Comparison of ENCODE assay signal across 8 mouse cellular contexts in the genomic region with DNA sequence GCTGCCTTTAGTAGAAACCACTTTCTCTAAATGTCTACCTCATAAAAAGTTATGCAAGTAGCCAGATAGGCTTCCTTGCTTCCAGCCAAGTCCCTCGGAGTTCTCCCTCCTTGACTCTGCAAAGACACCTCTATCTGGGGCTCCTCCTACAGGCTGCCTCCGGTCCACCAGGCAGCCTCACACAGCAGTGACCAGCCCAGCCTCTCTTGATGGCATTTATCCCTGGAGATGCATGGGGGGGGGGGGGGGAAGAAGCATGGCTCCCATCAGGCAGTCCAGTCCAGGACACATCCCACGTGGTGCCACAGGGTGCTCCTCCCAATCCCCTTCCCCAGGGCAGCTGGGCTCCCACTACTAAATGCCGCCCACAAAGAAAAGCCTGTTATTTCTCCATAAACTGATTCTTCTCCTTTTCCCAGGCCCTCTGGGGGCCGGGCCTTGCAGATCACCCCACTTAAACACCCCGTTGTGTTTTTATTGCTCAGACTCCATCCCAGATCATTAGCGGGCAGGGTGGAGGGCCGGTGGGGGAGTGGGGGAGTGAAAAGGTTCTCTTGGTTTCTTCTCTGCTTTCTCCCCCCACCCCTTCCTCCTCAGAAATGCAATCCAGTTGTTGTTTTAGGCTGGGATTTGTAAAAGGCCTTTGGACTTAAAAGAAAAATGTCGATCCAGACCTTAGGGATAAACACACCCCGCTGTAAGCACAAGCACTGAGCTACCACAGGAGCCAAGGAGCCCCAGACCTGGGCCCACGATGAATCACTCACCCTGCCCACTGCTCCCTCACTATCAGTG. TPM values are rescaled to one million over a fixed set of nuclear protein-coding genes. Genes with fewer than 3 reads are reported as not detected.
DNase-seq lines count a peak whose midpoint lies in the region; ATAC-seq and TF ChIP-seq lines count a peak whose summit lies in the region.

No protein-coding gene starts in this region.

- 0 out of 2 replicates have a peak overlapping the region, but pooled peaks have one; percentile 3 for H3K9ac ChIP-seq in forebrain, embryonic 12.5 days
- H3K9ac ChIP-seq in intestine, embryonic 14.5 days (ENCODE audit: low read length), result peak overlapping the region; percentile 12; the same call in 1 of the 2 replicates

- peak overlapping the region; percentile 92 for H3K27ac ChIP-seq in forebrain, embryonic 12.5 days
- H3K27ac ChIP-seq in intestine, embryonic 14.5 days (ENCODE audit: low read depth), result peak overlapping the region; percentile 83
- H3K27ac ChIP-seq in cerebellum, adult 2 months (ENCODE audit: insufficient read depth, low read length), result no peak overlapping the region

- TF ChIP-seq POLR2A in lung, adult 2 months (IDR thresholded peaks at IDR 0.05; ENCODE audit: borderline replicate concordance, extremely low read depth, low read depth, low read length), result no peak
- no peak for TF ChIP-seq POLR2A in cerebellum, adult 2 months (IDR thresholded peaks at IDR 0.05; ENCODE audit: borderline replicate concordance, insufficient read depth, low read length)

- peak; percentile 80 for ATAC-seq in forebrain, embryonic 12.5 days (ENCODE audit: low FRiP score)
- ATAC-seq in intestine, embryonic 14.5 days (replicated peaks; ENCODE audit: low FRiP score, low TSS enrichment, low read depth), result peak; percentile 81

- no peaks in the 10 kb centered on the region for H3K9me3 ChIP-seq in forebrain, embryonic 12.5 days
- no peaks in the 10 kb centered on the region for H3K9me3 ChIP-seq in intestine, embryonic 14.5 days (ENCODE audit: control insufficient read depth, low read length)

- H3K4me3 ChIP-seq in lung, adult 2 months (replicated peaks; ENCODE audit: extremely low read depth, low read depth, low read length), result no peak overlapping the region
- no peak overlapping the region for H3K4me3 ChIP-seq in forebrain, embryonic 12.5 days (replicated peaks)
- H3K4me3 ChIP-seq in intestine, embryonic 14.5 days (ENCODE audit: low read depth, low read length), result no peak overlapping the region
- H3K4me3 ChIP-seq in cerebellum, adult 2 months (replicated peaks; ENCODE audit: insufficient read depth, low read depth, low read length), result no peak overlapping the region

- no peak for DNase-seq in lung, adult 2 months
- DNase-seq in lung, postnatal 14 days, result no peak
- DNase-seq in intestine, embryonic 14.5 days (ENCODE audit: low spot score), result peak; percentile 78
- DNase-seq in lung, postnatal 10 days, result peak; percentile 59
- no peak for DNase-seq in cerebellum, adult 2 months
- no peak for DNase-seq in natural killer cell, adult 2 months (ENCODE audit: low spot score in 2 of 2)
- no peak for DNase-seq in layer of hippocampus, adult 8-10 months (ENCODE audit: low spot score in 2 of 2)

- H3K27me3 ChIP-seq in forebrain, embryonic 12.5 days, result no peaks in the 10 kb centered on the region
- no peaks in the 10 kb centered on the region for H3K27me3 ChIP-seq in intestine, embryonic 14.5 days (replicated peaks; ENCODE audit: control insufficient read depth, insufficient read depth, low read length)
- no peaks in the 10 kb centered on the region for H3K27me3 ChIP-seq in cerebellum, adult 2 months (ENCODE audit: control insufficient read depth, insufficient read depth, low read length)

- no peaks in the 10 kb centered on the region for H3K36me3 ChIP-seq in forebrain, embryonic 12.5 days (replicated peaks)
- no peaks in the 10 kb centered on the region for H3K36me3 ChIP-seq in intestine, embryonic 14.5 days (ENCODE audit: control insufficient read depth, insufficient read depth, low read length)

- H3K4me2 ChIP-seq in forebrain, embryonic 12.5 days, result peak overlapping the region; percentile 21
- H3K4me2 ChIP-seq in intestine, embryonic 14.5 days (ENCODE audit: low read length), result peak overlapping the region; percentile 29

- TF ChIP-seq CTCF in lung, adult 2 months (IDR thresholded peaks at IDR 0.05; ENCODE audit: insufficient read depth, low read length), result peak; percentile 24; the same call in 1 of the 2 replicates
- no peak; the same call in 1 of the 2 replicates for TF ChIP-seq CTCF in cerebellum, adult 2 months (IDR thresholded peaks at IDR 0.05; ENCODE audit: borderline replicate concordance, insufficient read depth, low read depth, low read length)

- 35% methylated on average over 11 of the region's 11 CpGs for WGBS in lung, adult 2 months
- 2% methylated on average over 11 of the region's 11 CpGs for WGBS in forebrain, embryonic 12.5 days
- 4% methylated on average over 11 of the region's 11 CpGs for WGBS in intestine, embryonic 14.5 days
- 46% methylated on average over 11 of the region's 11 CpGs for WGBS in cerebellum, adult 2 months

- peaks cover 10% of the 10 kb centered on the region for H3K4me1 ChIP-seq in lung, adult 2 months (ENCODE audit: control insufficient read depth, insufficient read depth, low read length)
- peaks cover 80% of the 10 kb centered on the region for H3K4me1 ChIP-seq in forebrain, embryonic 12.5 days
- peaks cover 53% of the 10 kb centered on the region for H3K4me1 ChIP-seq in intestine, embryonic 14.5 days (replicated peaks; ENCODE audit: control insufficient read depth, insufficient read depth, low read length)
- no peaks in the 10 kb centered on the region for H3K4me1 ChIP-seq in cerebellum, adult 2 months (ENCODE audit: control insufficient read depth, insufficient read depth, low read length)

RNA-seq across cellular contexts. Expression of a gene that starts 55.9 kb away (rescaled TPM):
- polyA plus RNA-seq in lung, adult 2 months (2012; rRNA removed), result 158 and 172 TPM in 2 replicates
- 31.2 and 32.5 TPM in 2 replicates for polyA plus RNA-seq in forebrain, embryonic 12.5 days (2016; fragmentation: Nextera tagmentation; extraction: Ambion mirVana)
- polyA plus RNA-seq in intestine, embryonic 14.5 days (2014; fragmentation: Nextera tagmentation; extraction: Ambion mirVana), result 36.1 and 41.0 TPM in 2 replicates
- polyA plus RNA-seq in cerebellum, adult 2 months (2012; rRNA removed), result 11.3 and 13.1 TPM in 2 replicates
- 10 to 100 TPM; 20.9 to 31.4 (median 27.3) TPM for total RNA-seq in layer of hippocampus, adult 8-10 months (2022)

Comparison
In these comparisons a context has a peak if more than half of its experiments do, and no peak if none do; other contexts are left out.
1. DNase-seq: peak in intestine, embryonic 14.5 days (single experiment) and lung, postnatal 10 days (single experiment); none in lung, adult 2 months (single experiment), lung, postnatal 14 days (single experiment), cerebellum, adult 2 months (0 of 2), natural killer cell, adult 2 months (0 of 2) and layer of hippocampus, adult 8-10 months (0 of 2).